Mouse (Mus musculus): ENCODE data around the gene Mrpl23.

Gene Mrpl23

GRCm38 (mm10) chr7:142552591-142553416 is 20.3 kb downstream of the Mrpl23 start:
- in situ Hi-C loops (cut with MboI, MseI): no loop called here

- in situ Hi-C loops (cut with MboI, MseI): no loop called here
Measured at GRCm38 (mm10) chr7:142553417-142554335, 21.2 kb downstream of the Mrpl23 start.

- in situ Hi-C loops (cut with MboI, MseI): no loop called here
Measured at GRCm38 (mm10) chr7:142554625-142555024, 22.1 kb downstream of the Mrpl23 start.

- in situ Hi-C loops (cut with MboI, MseI): no loop called here
Measured at GRCm38 (mm10) chr7:142555366-142556088, 23.0 kb downstream of the Mrpl23 start.

GRCm38 (mm10) chr7:142556089-142556476 is 23.6 kb downstream of the Mrpl23 start:
- in situ Hi-C loops (cut with MboI, MseI): no loop called here

- in situ Hi-C loops (cut with MboI, MseI): no loop called here
Measured at GRCm38 (mm10) chr7:142557696-142558095, 25.2 kb downstream of the Mrpl23 start.

- in situ Hi-C loops (cut with MboI, MseI): no loop called here
Measured at GRCm38 (mm10) chr7:142558511-142559146, 26.1 kb downstream of the Mrpl23 start.

GRCm38 (mm10) chr7:142559651-142560175 is 27.2 kb downstream of the Mrpl23 start:
- in situ Hi-C loops (cut with MboI, MseI): no loop called here

- in situ Hi-C loops (cut with MboI, MseI): no loop called here
Measured at GRCm38 (mm10) chr7:142560942-142561855, 28.7 kb downstream of the Mrpl23 start.

GRCm38 (mm10) chr7:142561856-142562404 is 29.4 kb downstream of the Mrpl23 start:
- in situ Hi-C loops (cut with MboI, MseI): no loop called here

- in situ Hi-C loops (cut with MboI, MseI): no loop called here
Measured at GRCm38 (mm10) chr7:142563168-142563567, 30.7 kb downstream of the Mrpl23 start.

GRCm38 (mm10) chr7:142564955-142565643 is 32.6 kb downstream of the Mrpl23 start:
- in situ Hi-C loops (cut with MboI, MseI): no loop called here

GRCm38 (mm10) chr7:142566512-142566911 is 34.0 kb downstream of the Mrpl23 start:
- in situ Hi-C loops (cut with MboI, MseI): no loop called here

- in situ Hi-C loops (cut with MboI, MseI): no loop called here
Measured at GRCm38 (mm10) chr7:142568985-142569384, 36.5 kb downstream of the Mrpl23 start.

- in situ Hi-C loops (cut with MboI, MseI): no loop called here
Measured at GRCm38 (mm10) chr7:142570565-142570964, 38.1 kb downstream of the Mrpl23 start.

GRCm38 (mm10) chr7:142571458-142572220 is 39.2 kb downstream of the Mrpl23 start:
- in situ Hi-C loops (cut with MboI, MseI): no loop called here

GRCm38 (mm10) chr7:142572343-142572742 is 39.9 kb downstream of the Mrpl23 start:
- in situ Hi-C loops (cut with MboI, MseI): no loop called here

- in situ Hi-C loops (cut with MboI, MseI): no loop called here
Measured at GRCm38 (mm10) chr7:142572992-142573391, 40.5 kb downstream of the Mrpl23 start.

Measured in T-helper 2 cell (primary cell).